Mouse (Mus musculus) intestine, postnatal 0 days (tissue): Measurements from ENCODE around the gene Rab11fip5. TPM values are rescaled to one million over a fixed set of nuclear protein-coding genes. Genes with fewer than 3 reads are reported as not detected.

Source experiments
- ATAC-seq: fragments of 200-750 bp; cut with Nextera tagmentation; 2 replicates; pipeline ENCODE4 v1.8.0; 2017; ENCODE audit warnings: mild to moderate bottlenecking, moderate TSS enrichment, moderate library complexity
- H3K27ac ChIP-seq: fragments of 300-500 bp; sonication (generic); 2 replicates; pipeline ENCODE4 v1.5.1; 2014; ENCODE audit warnings: mild to moderate bottlenecking, low read depth, low read length, moderate library complexity
- H3K27me3 ChIP-seq: fragments of 300-500 bp; sonication (generic); replicated peaks from 2 replicates; pipeline ENCODE4 v1.6.1; 2014; ENCODE audit warnings: low read length, mixed read lengths; ENCODE audit not compliant: control insufficient read depth, insufficient read depth
- H3K36me3 ChIP-seq: fragments of 300-500 bp; sonication (generic); 2 replicates; pipeline ENCODE4 v1.6.1; 2014; ENCODE audit warnings: mild to moderate bottlenecking, moderate library complexity; ENCODE audit not compliant: control insufficient read depth, insufficient read depth
- H3K4me1 ChIP-seq: fragments of 300-500 bp; sonication (generic); replicated peaks from 2 replicates; pipeline ENCODE4 v1.6.1; 2014; ENCODE audit warnings: antibody characterized with exemption, low read length, mixed read lengths; ENCODE audit not compliant: control insufficient read depth, insufficient read depth
- H3K4me2 ChIP-seq: fragments of 300-500 bp; sonication (generic); replicated peaks from 2 replicates; pipeline ENCODE4 v1.6.1; 2014; ENCODE audit warnings: low read depth, mild to moderate bottlenecking, moderate library complexity
- H3K4me3 ChIP-seq: fragments of 300-500 bp; sonication (generic); 2 replicates; pipeline ENCODE4 v1.5.1; 2014; ENCODE audit warnings: low read depth, low read length
- H3K9ac ChIP-seq: fragments of 300-500 bp; sonication (generic); 2 replicates; pipeline ENCODE4 v1.6.1; 2014; ENCODE audit warnings: mild to moderate bottlenecking, low read depth, low read length
- H3K9me3 ChIP-seq: fragments of 300-500 bp; sonication (generic); 2 replicates; pipeline ENCODE4 v1.6.1; 2016; ENCODE audit warnings: mixed run types; ENCODE audit not compliant: control insufficient read depth
- CTCF ChIP-seq: sonication (generic); IDR thresholded peaks from 2 replicates; pipeline ENCODE4 v1.5.1; 2016; ENCODE audit warnings: low read depth, mild to moderate bottlenecking, control low read depth, antibody characterized with exemption, moderate library complexity
- WGBS: fragments of 180-500 bp; shearing (Covaris S2); extraction: QIAGEN DNeasy Blood & Tissue Kit; methylation state at CpG from one replicate; pipeline ENCODE4 v1.1.7; 2014; 5-methylcytosine and 5-hydroxymethylcytosine counted together
- polyA plus RNA-seq: library from polyadenylated mRNA; unstranded; fragments of >200 nt; fragmentation: Nextera tagmentation; extraction: Ambion mirVana; gene quantifications from 2 replicates; pipeline ENCODE4 v1.2.1, GENCODE M21; 2015

Gene Rab11fip5
- polyA plus RNA-seq, 1 experiment from 2014 or later = 30.5 TPM

GRCm38 (mm10) chr6:85339273-85339901 is 35.0 kb downstream of the Rab11fip5 start:
- 75% methylated on average over 1 of the region's 1 CpGs for WGBS
- ATAC-seq = peak; percentile 55
- no peak overlapping the region for H3K9ac ChIP-seq
- H3K4me2 ChIP-seq = no peak overlapping the region
- no peaks in the 10 kb centered on the region for H3K9me3 ChIP-seq
- H3K4me3 ChIP-seq = no peak overlapping the region
- peaks cover 43% of the 10 kb centered on the region for H3K36me3 ChIP-seq
- H3K4me1 ChIP-seq = no peaks in the 10 kb centered on the region
- TF ChIP-seq CTCF = peak; percentile 84
- no peak overlapping the region; the same call in 1 of the 2 replicates for H3K27ac ChIP-seq
- no peaks in the 10 kb centered on the region for H3K27me3 ChIP-seq

- H3K4me2 ChIP-seq = no peak overlapping the region
- H3K27me3 ChIP-seq = no peaks in the 10 kb centered on the region
- H3K9me3 ChIP-seq = no peaks in the 10 kb centered on the region
- WGBS = 83% methylated on average over 9 of the region's 9 CpGs
- TF ChIP-seq CTCF = no peak
- H3K27ac ChIP-seq = no peak overlapping the region
- no peak overlapping the region for H3K4me3 ChIP-seq
- no peak overlapping the region for H3K9ac ChIP-seq
- peaks cover 5% of the 10 kb centered on the region; the same call in 1 of the 2 replicates for H3K4me1 ChIP-seq
- ATAC-seq = no peak
- H3K36me3 ChIP-seq = peaks cover 31% of the 10 kb centered on the region
Measured at GRCm38 (mm10) chr6:85336944-85337343, 37.5 kb downstream of the Rab11fip5 start.

GRCm38 (mm10) chr6:85335352-85335751 is 39.1 kb downstream of the Rab11fip5 start:
- ATAC-seq = no peak
- Histone ChIP-seq H3K4me2 (no peak overlapping the region), H3K9ac (no peak overlapping the region), H3K9me3 (no peaks in the 10 kb centered on the region), H3K27ac (no peak overlapping the region), H3K4me3 (no peak overlapping the region), H3K27me3 (no peaks in the 10 kb centered on the region), H3K4me1 (peaks cover 6% of the 10 kb centered on the region; the same call in 1 of the 2 replicates), H3K36me3 (peaks cover 17% of the 10 kb centered on the region; the same call in 1 of the 2 replicates)
- 71% methylated on average over 3 of the region's 3 CpGs for WGBS
- no peak for TF ChIP-seq CTCF

GRCm38 (mm10) chr6:85334851-85335250 is 39.6 kb downstream of the Rab11fip5 start:
- no peak overlapping the region for H3K4me3 ChIP-seq
- 49% methylated on average over 5 of the region's 5 CpGs for WGBS
- no peak overlapping the region for H3K9ac ChIP-seq
- no peak overlapping the region for H3K27ac ChIP-seq
- no peak for ATAC-seq
- H3K4me2 ChIP-seq = no peak overlapping the region
- no peaks in the 10 kb centered on the region for H3K9me3 ChIP-seq
- H3K27me3 ChIP-seq = no peaks in the 10 kb centered on the region
- no peak for TF ChIP-seq CTCF
- H3K36me3 ChIP-seq = peaks cover 17% of the 10 kb centered on the region; the same call in 1 of the 2 replicates
- peaks cover 6% of the 10 kb centered on the region; the same call in 1 of the 2 replicates for H3K4me1 ChIP-seq

- Histone ChIP-seq H3K27ac (no peak overlapping the region), H3K9me3 (no peaks in the 10 kb centered on the region), H3K27me3 (no peaks in the 10 kb centered on the region), H3K36me3 (peaks cover 17% of the 10 kb centered on the region; the same call in 1 of the 2 replicates), H3K9ac (no peak overlapping the region), H3K4me1 (peaks cover 6% of the 10 kb centered on the region; the same call in 1 of the 2 replicates), H3K4me3 (no peak overlapping the region), H3K4me2 (peak overlapping the region; percentile 97; the same call in 1 of the 2 replicates)
- no peak for ATAC-seq
- TF ChIP-seq CTCF = no peak
Measured at GRCm38 (mm10) chr6:85334251-85334650, 40.2 kb downstream of the Rab11fip5 start.

GRCm38 (mm10) chr6:85333732-85334131 is 40.7 kb downstream of the Rab11fip5 start:
- peaks cover 6% of the 10 kb centered on the region; the same call in 1 of the 2 replicates for H3K4me1 ChIP-seq
- H3K27ac ChIP-seq = no peak overlapping the region

More at GRCm38 (mm10) chr6:85333732-85334131, 40.7 kb downstream of the Rab11fip5 start:
- H3K9me3 ChIP-seq = no peaks in the 10 kb centered on the region
- H3K27me3 ChIP-seq = no peaks in the 10 kb centered on the region
- ATAC-seq = 0 out of 2 replicates have a peak, but pooled peaks have one; percentile 1
- peak overlapping the region; percentile 72 for H3K9ac ChIP-seq
- peaks cover 17% of the 10 kb centered on the region; the same call in 1 of the 2 replicates for H3K36me3 ChIP-seq
- H3K4me3 ChIP-seq = peak overlapping the region; percentile 73
- H3K4me2 ChIP-seq = peak overlapping the region; percentile 97
- no peak for TF ChIP-seq CTCF
- 3% methylated on average over 13 of the region's 13 CpGs for WGBS
